Comparison of ENCODE assay signal across 21 mouse cellular contexts in genomic region chr16:45662381-45662780, GRCm38 (mm10). TPM values are rescaled to one million over a fixed set of nuclear protein-coding genes. Genes with fewer than 3 reads are reported as not detected.
"Had no signal": no experiment of that assay in that cellular context is flagged by ENCODE, and none has a peak within 500 bp of the region (broad histone marks: within the 10 kb centered on the region; RNA-seq: fewer than 3 reads in every experiment).

No protein-coding gene starts in this region.

- H3K27me3 ChIP-seq: liver, embryonic 12.5 days; midbrain, embryonic 12.5 days; neural tube, embryonic 12.5 days; stomach, embryonic 15.5 days had no signal

- H3K4me3 ChIP-seq: liver, embryonic 12.5 days; midbrain, embryonic 12.5 days; neural tube, embryonic 12.5 days; stomach, embryonic 15.5 days had no signal

- H3K36me3 ChIP-seq: liver, embryonic 12.5 days; midbrain, embryonic 12.5 days; neural tube, embryonic 12.5 days; stomach, embryonic 15.5 days had no signal

- ATAC-seq: liver, embryonic 12.5 days had no signal

- H3K9ac ChIP-seq: liver, embryonic 12.5 days; liver, embryonic 14.5 days; lung, embryonic 14.5 days; midbrain, embryonic 12.5 days; neural tube, embryonic 12.5 days; stomach, embryonic 15.5 days had no signal

- H3K4me2 ChIP-seq: liver, embryonic 12.5 days; lung, embryonic 14.5 days; midbrain, embryonic 12.5 days; neural tube, embryonic 12.5 days; stomach, embryonic 15.5 days had no signal

- H3K27ac ChIP-seq: liver, embryonic 12.5 days; liver, embryonic 14.5 days; midbrain, embryonic 12.5 days; neural tube, embryonic 12.5 days; stomach, embryonic 15.5 days had no signal

- H3K4me1 ChIP-seq: midbrain, embryonic 12.5 days; neural tube, embryonic 12.5 days; stomach, embryonic 15.5 days had no signal

- DNase-seq: lung, adult 18-20 months; lung, embryonic 14.5 days; lung, postnatal 10 days; lung, postnatal 4 days; midbrain, embryonic 14.5 days; right cerebral cortex, postnatal 14 days; right cerebral cortex, postnatal 4 days; thymus, adult 18-20 months; thymus, postnatal 25 days; thymus, postnatal 4 days had no signal

- H3K9me3 ChIP-seq: liver, embryonic 12.5 days; midbrain, embryonic 12.5 days; neural tube, embryonic 12.5 days; stomach, embryonic 15.5 days had no signal

RNA-seq across cellular contexts. Expression of gene BC016579, which starts 8.5 kb away (rescaled TPM):
- total RNA-seq: midbrain, postnatal 0 days; monocyte, adult 5-6 weeks; neutrophil, adult 5-6 weeks had no signal
- polyA plus RNA-seq: midbrain, postnatal 0 days had no signal

RNA-seq across cellular contexts. Expression of gene Tmprss7, which starts 31.1 kb away (rescaled TPM):
- total RNA-seq: monocyte, adult 5-6 weeks had no signal
- polyA plus RNA-seq: lung, embryonic 16.5 days; stomach, embryonic 15.5 days had no signal

RNA-seq across cellular contexts. Expression of gene Gcsam, which starts 52.2 kb away (rescaled TPM):
- total RNA-seq: megakaryocyte, adult 5-6 weeks; midbrain, postnatal 0 days; monocyte, adult 5-6 weeks had no signal
- polyA plus RNA-seq: midbrain, embryonic 14.5 days; midbrain, postnatal 0 days; neural tube, embryonic 14.5 days had no signal
